Mouse (Mus musculus) embryonic facial prominence, embryonic 11.5 days (tissue): ENCODE data around the gene Cdh13. TPM values are rescaled to one million over a fixed set of nuclear protein-coding genes. Genes with fewer than 3 reads are reported as not detected.
A peak's percentile ranks its signal among the peaks of the same experiment; 100 is the strongest.

ENCODE experiments used
- ATAC-seq: fragments of 200-750 bp; cut with Nextera tagmentation; replicated peaks from 2 replicates; pipeline ENCODE4 v1.8.0; 2017; ENCODE audit warnings: low read depth; ENCODE audit not compliant: insufficient number of reproducible peaks, low FRiP score, low TSS enrichment
- DNase-seq: peaks from one replicate; pipeline ENCODE4 v3.0.0-alpha.2; 2015; ENCODE audit warnings: low spot score
- H3K27ac ChIP-seq: fragments of 300-500 bp; sonication (generic); replicated peaks from 2 replicates; pipeline ENCODE4 v1.5.1; 2014; ENCODE audit warnings: mild to moderate bottlenecking, low read depth, low read length, control low read depth
- H3K27me3 ChIP-seq: fragments of 300-500 bp; sonication (generic); 2 replicates; pipeline ENCODE4 v1.6.1; 2014; ENCODE audit warnings: mild to moderate bottlenecking, low read length, moderate library complexity, mixed read lengths; ENCODE audit not compliant: control insufficient read depth, insufficient read depth
- H3K36me3 ChIP-seq: fragments of 300-500 bp; sonication (generic); replicated peaks from 2 replicates; pipeline ENCODE4 v1.6.1; 2014; ENCODE audit warnings: low read depth, mild to moderate bottlenecking, low read length, moderate library complexity, mixed read lengths; ENCODE audit not compliant: control insufficient read depth, insufficient read depth
- H3K4me1 ChIP-seq: fragments of 300-500 bp; sonication (generic); 2 replicates; pipeline ENCODE4 v1.6.1; 2014; ENCODE audit warnings: low read length, mixed read lengths; ENCODE audit not compliant: control insufficient read depth, insufficient read depth
- H3K4me2 ChIP-seq: fragments of 300-500 bp; sonication (generic); 2 replicates; pipeline ENCODE4 v1.6.1; 2014; ENCODE audit warnings: low read depth, mild to moderate bottlenecking, control low read depth, low read length, moderate library complexity
- H3K4me3 ChIP-seq: fragments of 300-500 bp; sonication (generic); 2 replicates; pipeline ENCODE4 v1.5.1; 2014; ENCODE audit warnings: low read depth, low read length, control low read depth
- H3K9ac ChIP-seq: fragments of 300-500 bp; sonication (generic); replicated peaks from 2 replicates; pipeline ENCODE4 v1.6.1; 2014; ENCODE audit warnings: mild to moderate bottlenecking, control low read depth, low read length
- H3K9me3 ChIP-seq: fragments of 300-500 bp; sonication (generic); replicated peaks from 2 replicates; pipeline ENCODE4 v1.6.1; 2016; ENCODE audit warnings: mild to moderate bottlenecking, low read length, inconsistent platforms, mixed read lengths; ENCODE audit not compliant: control insufficient read depth
- WGBS: fragments of 180-500 bp; shearing (Covaris S2); extraction: QIAGEN DNeasy Blood & Tissue Kit; methylation state at CpG from one replicate; pipeline ENCODE4 v1.1.7; 2014; 5-methylcytosine and 5-hydroxymethylcytosine counted together
- polyA plus RNA-seq: library from polyadenylated mRNA; unstranded; fragments of >200 nt; fragmentation: Nextera tagmentation; extraction: Ambion mirVana; gene quantifications from 2 replicates; pipeline ENCODE4 v1.2.1, GENCODE M21; 2014

The Cdh13 gene
- polyA plus RNA-seq, 1 experiment from 2014 or later: 7.1 TPM

DNA sequence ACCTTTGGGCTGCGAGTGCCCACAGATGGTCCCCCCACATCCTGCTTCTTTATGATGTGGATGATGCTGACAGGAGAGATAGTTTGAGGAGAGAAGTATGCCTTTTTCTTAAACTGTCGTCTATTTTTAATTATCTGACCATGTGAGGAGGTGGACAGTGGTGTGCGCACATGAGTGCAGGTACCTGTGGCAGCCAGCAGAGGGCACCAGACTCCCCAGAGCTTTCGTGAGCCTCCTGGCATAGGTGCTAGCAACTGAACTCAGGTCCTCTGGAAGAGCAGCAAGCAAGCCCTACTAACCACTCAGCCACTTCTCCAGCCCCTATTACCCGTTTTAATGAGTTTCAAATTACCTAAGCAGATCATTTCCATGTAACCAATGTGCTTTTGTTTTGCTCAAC is 1016.8 kb downstream of the Cdh13 start:
- H3K27ac ChIP-seq: no peak overlapping the region
- no peaks in the 10 kb centered on the region for H3K4me1 ChIP-seq
- no peaks in the 10 kb centered on the region for H3K36me3 ChIP-seq
- WGBS: 89% methylated on average over 5 of the region's 5 CpGs
- H3K4me3 ChIP-seq: no peak overlapping the region
- no peaks in the 10 kb centered on the region for H3K27me3 ChIP-seq
- H3K4me2 ChIP-seq: no peak overlapping the region
- no peak overlapping the region for H3K9ac ChIP-seq
- H3K9me3 ChIP-seq: no peaks in the 10 kb centered on the region
- DNase-seq: no peak
- ATAC-seq: no peak

DNA sequence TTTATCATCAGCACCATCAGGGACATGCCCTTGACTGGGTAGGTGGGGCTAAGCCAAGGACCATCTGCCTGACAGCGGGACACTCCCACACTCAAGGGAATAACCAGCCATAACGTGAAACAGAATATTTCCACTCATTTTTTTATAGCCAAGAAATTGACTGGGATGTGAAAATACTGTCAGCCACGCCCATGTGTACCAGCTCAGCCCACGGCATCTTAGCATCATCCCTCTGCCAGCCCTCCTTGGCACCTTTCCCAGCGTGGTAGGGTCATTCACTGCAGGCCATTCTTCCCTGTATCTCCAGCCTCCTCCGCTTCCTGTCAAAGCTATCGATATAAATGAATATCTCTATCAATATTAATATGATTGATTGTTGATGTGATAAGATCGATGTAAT is 1020.7 kb downstream of the Cdh13 start:
- 83% methylated on average over 8 of the region's 8 CpGs for WGBS
- Histone ChIP-seq H3K4me3 (no peak overlapping the region), H3K27ac (no peak overlapping the region), H3K4me1 (no peaks in the 10 kb centered on the region), H3K9ac (no peak overlapping the region), H3K27me3 (no peaks in the 10 kb centered on the region), H3K9me3 (no peaks in the 10 kb centered on the region), H3K36me3 (no peaks in the 10 kb centered on the region), H3K4me2 (no peak overlapping the region)
- no peak for DNase-seq
- no peak for ATAC-seq

- Histone ChIP-seq H3K27me3 (no peaks in the 10 kb centered on the region), H3K9me3 (no peaks in the 10 kb centered on the region), H3K9ac (no peak overlapping the region), H3K27ac (no peak overlapping the region), H3K36me3 (no peaks in the 10 kb centered on the region), H3K4me1 (no peaks in the 10 kb centered on the region), H3K4me2 (no peak overlapping the region), H3K4me3 (no peak overlapping the region)
- 33% methylated on average over 3 of the region's 3 CpGs for WGBS
- ATAC-seq: no peak
- DNase-seq: peak; percentile 26
Observed at GRCm38 (mm10) chr8:119311412-119311811, 1027.9 kb downstream of the Cdh13 start.

- no peak for DNase-seq
- 76% methylated on average over 6 of the region's 6 CpGs for WGBS
- Histone ChIP-seq H3K4me2 (no peak overlapping the region), H3K27ac (no peak overlapping the region), H3K9me3 (no peaks in the 10 kb centered on the region), H3K27me3 (no peaks in the 10 kb centered on the region), H3K4me1 (no peaks in the 10 kb centered on the region), H3K9ac (no peak overlapping the region), H3K4me3 (no peak overlapping the region), H3K36me3 (no peaks in the 10 kb centered on the region)
- no peak for ATAC-seq
Observed at GRCm38 (mm10) chr8:119323215-119323614, 1039.7 kb downstream of the Cdh13 start.

- Histone ChIP-seq H3K9me3 (peaks cover 3% of the 10 kb centered on the region; the same call in 1 of the 2 replicates), H3K4me3 (no peak overlapping the region), H3K9ac (no peak overlapping the region), H3K4me1 (no peaks in the 10 kb centered on the region), H3K4me2 (no peak overlapping the region), H3K27ac (no peak overlapping the region), H3K36me3 (no peaks in the 10 kb centered on the region), H3K27me3 (no peaks in the 10 kb centered on the region; the same call in 1 of the 2 replicates)
- 72% methylated on average over 4 of the region's 4 CpGs for WGBS
- no peak for ATAC-seq
- DNase-seq: no peak
Observed at GRCm38 (mm10) chr8:119339546-119339945, 1056.0 kb downstream of the Cdh13 start.

GRCm38 (mm10) chr8:119343606-119344005 is 1060.1 kb downstream of the Cdh13 start:
- H3K4me2 ChIP-seq: no peak overlapping the region; the same call in 1 of the 2 replicates
- peaks cover 4% of the 10 kb centered on the region for H3K36me3 ChIP-seq
- DNase-seq (no peak), ATAC-seq (peak; percentile 11; the same call in 1 of the 2 replicates)
- H3K4me3 ChIP-seq: no peak overlapping the region
- no peak overlapping the region for H3K27ac ChIP-seq
- H3K9ac ChIP-seq: no peak overlapping the region
- H3K27me3 ChIP-seq: no peaks in the 10 kb centered on the region
- H3K9me3 ChIP-seq: peaks cover 3% of the 10 kb centered on the region; the same call in 1 of the 2 replicates
- H3K4me1 ChIP-seq: peaks cover 3% of the 10 kb centered on the region; the same call in 1 of the 2 replicates
- whole genome bisulfite sequencing: 85% methylated on average over 3 of the region's 3 CpGs

- 2% methylated on average over 52 of the region's 52 CpGs for WGBS
- Histone ChIP-seq H3K9ac (peak within 1 kb of the TSS; percentile 93), H3K4me2 (peak within 1 kb of the TSS; percentile 62), H3K36me3 (peaks cover 4% of the 10 kb centered on the region), H3K27ac (no peak within 1 kb of the TSS), H3K27me3 (no peaks in the 10 kb centered on the region), H3K4me1 (peaks cover 3% of the 10 kb centered on the region; the same call in 1 of the 2 replicates), H3K4me3 (peak within 1 kb of the TSS; percentile 97), H3K9me3 (peaks cover 3% of the 10 kb centered on the region; the same call in 1 of the 2 replicates)
- peak; percentile 99 for DNase-seq
- ATAC-seq: peak; percentile 98
Observed at GRCm38 (mm10) chr8:119344190-119344856, 1060.8 kb downstream of the Cdh13 start, which contains the start of gene Hsbp1. Gene Hsbp1, plus strand, starts transcription at chr8:119344488.

DNA sequence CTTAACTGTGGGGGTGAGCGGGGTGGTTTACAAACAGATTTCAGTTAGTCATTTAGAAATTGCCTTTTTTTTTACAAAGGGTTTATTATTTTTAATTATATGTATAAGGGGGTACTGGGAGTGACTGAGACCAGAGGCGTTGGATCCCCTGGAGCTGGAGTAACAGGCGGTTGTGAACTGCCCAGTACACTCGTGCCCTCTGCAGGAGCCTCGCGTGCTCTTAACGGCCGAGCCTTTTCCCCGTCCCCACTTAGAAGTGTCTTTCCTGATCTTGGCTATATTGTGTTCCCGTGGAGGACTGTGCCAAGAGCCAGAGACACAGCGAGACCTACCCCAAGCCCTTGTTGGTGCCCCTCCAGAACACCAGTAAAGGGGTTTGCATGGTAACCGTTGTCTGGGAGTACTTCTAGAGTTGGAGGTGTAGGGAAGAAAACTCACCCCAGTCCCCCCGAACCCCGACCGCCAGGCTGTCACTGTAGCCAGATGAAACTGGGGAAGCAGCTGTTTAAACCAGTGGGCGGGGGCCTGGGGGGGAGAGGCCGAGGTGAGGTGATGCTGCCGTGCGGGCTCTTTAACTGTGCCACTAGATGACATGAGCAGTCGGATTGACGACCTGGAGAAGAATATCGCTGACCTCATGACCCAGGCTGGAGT is 1061.6 kb downstream of the Cdh13 start:
- Histone ChIP-seq H3K9ac (peak overlapping the region; percentile 93), H3K4me2 (peak overlapping the region; percentile 62), H3K4me3 (peak overlapping the region; percentile 97), H3K9me3 (peaks cover 3% of the 10 kb centered on the region; the same call in 1 of the 2 replicates), H3K27ac (no peak overlapping the region), H3K27me3 (no peaks in the 10 kb centered on the region), H3K4me1 (peaks cover 3% of the 10 kb centered on the region; the same call in 1 of the 2 replicates), H3K36me3 (peaks cover 4% of the 10 kb centered on the region)
- 57% methylated on average over 22 of the region's 22 CpGs for WGBS
- DNase-seq (no peak), ATAC-seq (no peak)
